Mouse (Mus musculus): ENCODE measurements around the gene Myo19. TPM values are rescaled to one million over a fixed set of nuclear protein-coding genes. Genes with fewer than 3 reads are reported as not detected.

Myo19 gene
- polyA plus RNA-seq, 1 experiment = 15.3 TPM

DNA sequence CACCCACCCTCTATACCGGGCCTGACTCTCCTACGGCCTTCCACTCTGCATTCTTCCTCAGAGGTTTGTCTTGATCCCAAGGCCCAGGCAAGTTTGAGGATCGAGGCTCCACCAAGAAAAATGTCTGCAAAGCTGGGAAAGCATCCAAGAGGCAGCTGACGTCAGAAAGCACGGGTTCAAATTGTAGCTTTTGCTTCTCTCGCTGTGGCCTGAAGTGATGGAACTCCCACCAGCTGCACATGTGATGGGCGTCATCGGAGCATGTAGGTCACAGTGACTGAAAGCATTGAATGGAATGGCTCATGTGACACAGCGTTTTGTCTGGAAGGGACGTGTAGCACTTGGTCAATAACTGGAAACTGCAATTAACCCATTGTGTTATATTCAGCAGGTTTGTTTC, 60.2 kb downstream of the Myo19 start:
- Histone ChIP-seq H3K27ac (ENCODE audit: insufficient read depth, low read length) (no peak overlapping the region), H3K4me1 (ENCODE audit: control insufficient read depth, insufficient read depth, low read length) (no peaks in the 10 kb centered on the region), H3K4me3 (ENCODE audit: insufficient read depth, low read length) (no peak overlapping the region)
- TF ChIP-seq POLR2A (IDR thresholded peaks at IDR 0.05; ENCODE audit: low read depth, low read length) (no peak), CTCF (IDR thresholded peaks at IDR 0.05; ENCODE audit: borderline replicate concordance, insufficient read depth, low read length) (no peak)

DNA sequence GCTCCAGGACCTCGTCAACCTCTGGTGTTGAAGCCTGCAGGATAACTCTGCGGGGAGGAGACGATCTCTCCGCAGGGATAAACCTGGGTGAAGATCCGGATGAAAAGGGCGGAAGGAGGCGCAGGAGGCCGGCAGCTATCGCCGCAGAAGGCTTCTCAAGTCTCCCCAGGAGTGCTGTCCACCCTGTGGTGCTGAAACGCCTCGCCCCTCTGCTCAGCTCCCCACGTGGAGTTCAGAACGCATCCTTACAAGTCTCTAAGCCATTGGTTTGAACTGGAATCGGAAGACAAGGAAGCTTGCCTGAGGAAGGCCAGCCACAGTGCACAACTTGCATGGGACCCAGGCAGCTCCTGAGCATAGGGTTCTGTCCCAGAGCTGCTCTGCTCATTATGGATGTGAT, 64.0 kb downstream of the Myo19 start:
- no peak overlapping the region for H3K4me3 ChIP-seq (ENCODE audit: insufficient read depth, low read length)
- no peak for TF ChIP-seq CTCF (IDR thresholded peaks at IDR 0.05; ENCODE audit: borderline replicate concordance, insufficient read depth, low read length)
- no peak for TF ChIP-seq POLR2A (IDR thresholded peaks at IDR 0.05; ENCODE audit: low read depth, low read length)

DNA sequence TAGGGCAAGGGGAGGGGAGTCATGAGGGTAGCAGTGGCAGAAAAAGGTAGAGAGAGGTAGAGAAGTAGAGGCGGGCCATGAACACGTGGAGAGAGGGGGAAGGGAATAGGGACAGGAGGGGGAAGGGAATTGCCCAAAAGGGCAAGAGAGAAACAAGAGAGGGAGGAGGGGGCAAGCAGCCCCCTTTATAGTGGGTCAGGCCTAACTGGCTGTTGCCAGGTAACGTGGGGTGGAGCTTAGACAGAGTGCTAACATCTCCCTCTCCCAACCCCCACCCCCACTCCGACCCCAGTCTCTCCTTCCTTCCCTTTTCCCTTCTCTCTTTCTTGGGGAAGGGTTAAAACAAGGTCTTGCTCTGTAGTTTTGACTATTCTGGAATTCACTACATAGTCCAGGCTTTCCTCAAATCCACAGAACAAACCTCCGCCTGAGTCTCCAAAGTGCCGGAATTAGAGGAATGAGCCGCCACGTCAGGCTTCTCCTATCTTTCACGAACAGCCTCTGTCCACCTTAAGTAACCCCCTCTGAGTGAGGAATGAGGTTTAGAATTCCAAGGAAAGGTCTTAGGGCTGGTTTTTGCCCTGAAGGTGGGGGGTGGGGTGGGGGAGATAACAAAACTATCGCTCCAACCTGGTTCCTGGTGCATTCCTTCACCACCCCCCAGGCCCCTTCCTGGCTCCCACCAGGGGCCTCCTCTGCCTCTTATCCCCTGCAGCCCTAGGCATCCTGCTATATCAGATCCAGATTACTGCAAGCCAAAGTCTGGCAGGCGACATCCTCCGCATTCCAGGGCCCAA, 64.9 kb downstream of the Myo19 start:
- Histone ChIP-seq H3K4me3 (ENCODE audit: insufficient read depth, low read length) (no peak overlapping the region), H3K4me1 (ENCODE audit: control insufficient read depth, insufficient read depth, low read length) (no peaks in the 10 kb centered on the region), H3K27ac (ENCODE audit: insufficient read depth, low read length) (no peak overlapping the region)
- TF ChIP-seq CTCF (IDR thresholded peaks at IDR 0.05; ENCODE audit: borderline replicate concordance, insufficient read depth, low read length) = no peak
- TF ChIP-seq POLR2A (IDR thresholded peaks at IDR 0.05; ENCODE audit: low read depth, low read length) = no peak

More for the DNA sequence above, 64.0 kb downstream of the Myo19 start:
- Histone ChIP-seq H3K4me1 (ENCODE audit: control insufficient read depth, insufficient read depth, low read length) (no peaks in the 10 kb centered on the region), H3K27ac (ENCODE audit: insufficient read depth, low read length) (no peak overlapping the region)

DNA sequence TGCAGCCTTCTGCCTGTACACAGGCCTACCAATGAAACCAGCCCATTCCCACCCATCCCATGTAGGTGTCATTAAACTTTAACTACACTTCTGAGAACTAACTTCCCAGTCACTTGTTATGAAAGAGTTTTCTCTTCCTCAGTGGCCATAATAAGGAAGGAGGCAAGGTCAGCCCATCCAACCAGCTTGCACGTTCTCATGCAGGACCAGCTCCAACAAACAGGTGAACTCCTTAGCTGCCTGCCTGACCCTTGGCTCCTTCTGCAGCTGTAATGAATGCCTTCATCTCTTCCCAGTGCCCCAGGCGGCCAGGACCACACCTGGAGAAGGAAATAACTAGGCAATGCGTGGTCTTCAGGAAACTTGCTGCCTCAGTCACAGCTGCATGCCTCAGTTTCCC, 65.9 kb downstream of the Myo19 start:
- no peak overlapping the region for H3K27ac ChIP-seq (ENCODE audit: insufficient read depth, low read length)
- TF ChIP-seq CTCF (IDR thresholded peaks at IDR 0.05; ENCODE audit: borderline replicate concordance, insufficient read depth, low read length) (no peak), POLR2A (IDR thresholded peaks at IDR 0.05; ENCODE audit: low read depth, low read length) (no peak)
- H3K4me1 ChIP-seq (ENCODE audit: control insufficient read depth, insufficient read depth, low read length) = no peaks in the 10 kb centered on the region
- no peak overlapping the region for H3K4me3 ChIP-seq (ENCODE audit: insufficient read depth, low read length)

DNA sequence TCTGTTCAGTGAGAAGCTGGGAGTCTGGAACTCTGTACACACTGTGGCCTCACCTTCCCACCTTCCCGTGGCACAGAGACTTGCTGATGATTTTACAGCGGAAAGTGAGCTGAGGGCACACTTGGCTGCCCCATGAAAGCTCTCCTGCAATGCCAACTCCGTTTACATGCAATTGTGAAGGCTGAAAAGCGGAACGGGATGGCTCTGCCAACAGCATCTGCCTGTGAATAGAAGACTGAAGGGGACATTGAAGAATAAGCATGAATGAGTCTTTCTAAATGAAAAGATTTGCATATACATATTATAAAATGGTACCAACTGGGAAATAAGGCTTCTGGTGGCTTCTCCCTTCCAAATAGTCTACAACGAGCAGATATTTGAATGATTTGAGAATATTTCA, 67.3 kb downstream of the Myo19 start:
- TF ChIP-seq POLR2A (IDR thresholded peaks at IDR 0.05; ENCODE audit: low read depth, low read length) (no peak), CTCF (IDR thresholded peaks at IDR 0.05; ENCODE audit: borderline replicate concordance, insufficient read depth, low read length) (no peak)
- no peak overlapping the region for H3K4me3 ChIP-seq (ENCODE audit: insufficient read depth, low read length)

DNA sequence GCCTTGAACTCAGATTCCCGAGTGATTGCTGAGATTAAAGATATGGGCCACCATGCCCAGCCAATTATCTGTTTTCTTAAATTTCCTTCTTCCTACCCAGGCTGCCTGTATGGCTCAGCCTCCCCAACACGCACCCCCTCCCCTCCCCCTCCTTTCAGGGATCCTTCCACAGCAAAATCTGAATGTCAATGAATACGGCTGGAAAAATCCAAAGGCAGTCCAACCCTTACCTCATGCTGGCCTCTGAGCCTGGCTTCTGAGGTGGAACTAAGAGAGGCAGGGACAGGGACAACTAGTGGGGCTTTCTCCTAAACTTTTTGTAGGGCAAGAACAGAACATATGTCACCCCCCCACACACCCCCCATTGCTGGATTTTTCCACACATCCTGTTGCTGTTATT, 68.2 kb downstream of the Myo19 start:
- Histone ChIP-seq H3K4me1 (ENCODE audit: control insufficient read depth, insufficient read depth, low read length) (no peaks in the 10 kb centered on the region), H3K27ac (ENCODE audit: insufficient read depth, low read length) (no peak overlapping the region), H3K4me3 (ENCODE audit: insufficient read depth, low read length) (no peak overlapping the region)
- TF ChIP-seq CTCF (IDR thresholded peaks at IDR 0.05; ENCODE audit: borderline replicate concordance, insufficient read depth, low read length) = no peak
- no peak for TF ChIP-seq POLR2A (IDR thresholded peaks at IDR 0.05; ENCODE audit: low read depth, low read length)

More for the DNA sequence above, 67.3 kb downstream of the Myo19 start:
- H3K27ac ChIP-seq (ENCODE audit: insufficient read depth, low read length) = no peak overlapping the region
- H3K4me1 ChIP-seq (ENCODE audit: control insufficient read depth, insufficient read depth, low read length) = no peaks in the 10 kb centered on the region

DNA sequence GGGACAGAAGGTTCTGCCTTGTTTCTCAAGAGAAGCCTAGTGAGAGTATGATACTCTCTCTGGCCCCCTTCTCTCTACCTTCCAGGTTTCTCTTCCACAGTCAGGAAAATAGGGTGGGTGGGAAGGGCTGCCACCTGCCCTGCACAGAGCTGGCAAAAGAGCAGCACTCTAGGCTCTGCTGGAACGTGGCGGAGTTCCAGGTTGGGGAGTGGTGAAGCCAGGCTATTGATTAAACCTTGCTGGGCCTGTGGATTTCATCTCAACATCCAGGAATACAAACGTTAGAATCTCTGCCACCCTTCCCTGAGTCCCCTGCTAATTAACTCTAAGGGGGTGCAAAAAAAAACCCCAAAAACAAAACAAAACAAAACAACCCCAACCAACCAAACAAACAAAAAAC, 68.6 kb downstream of the Myo19 start:
- no peaks in the 10 kb centered on the region for H3K4me1 ChIP-seq (ENCODE audit: control insufficient read depth, insufficient read depth, low read length)
- no peak overlapping the region for H3K4me3 ChIP-seq (ENCODE audit: insufficient read depth, low read length)
- no peak overlapping the region for H3K27ac ChIP-seq (ENCODE audit: insufficient read depth, low read length)
- no peak for TF ChIP-seq CTCF (IDR thresholded peaks at IDR 0.05; ENCODE audit: borderline replicate concordance, insufficient read depth, low read length)
- no peak for TF ChIP-seq POLR2A (IDR thresholded peaks at IDR 0.05; ENCODE audit: low read depth, low read length)

DNA sequence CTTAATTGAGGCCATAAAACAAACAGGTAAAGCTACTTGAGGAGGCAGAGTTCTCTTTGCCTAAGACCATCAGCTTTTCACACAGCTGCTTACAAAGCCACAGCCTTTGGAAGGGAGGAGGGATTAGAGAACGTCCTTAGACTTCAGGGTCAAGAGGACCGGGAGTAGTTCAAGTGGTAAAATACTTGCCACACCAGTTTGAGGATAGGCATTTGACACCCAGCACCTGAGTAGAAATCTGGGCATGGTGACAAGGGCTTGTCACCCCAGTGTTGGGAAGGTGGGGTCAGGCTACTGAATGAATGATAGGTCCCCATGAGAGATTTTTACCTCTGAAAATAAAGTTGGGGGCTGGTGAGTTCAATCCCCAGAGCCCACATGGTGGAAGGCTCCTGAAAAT, 72.7 kb downstream of the Myo19 start:
- H3K4me3 ChIP-seq (ENCODE audit: insufficient read depth, low read length) = no peak overlapping the region
- no peak overlapping the region for H3K27ac ChIP-seq (ENCODE audit: insufficient read depth, low read length)
- H3K4me1 ChIP-seq (ENCODE audit: control insufficient read depth, insufficient read depth, low read length) = no peaks in the 10 kb centered on the region
- no peak for TF ChIP-seq CTCF (IDR thresholded peaks at IDR 0.05; ENCODE audit: borderline replicate concordance, insufficient read depth, low read length)
- no peak for TF ChIP-seq POLR2A (IDR thresholded peaks at IDR 0.05; ENCODE audit: low read depth, low read length)

DNA sequence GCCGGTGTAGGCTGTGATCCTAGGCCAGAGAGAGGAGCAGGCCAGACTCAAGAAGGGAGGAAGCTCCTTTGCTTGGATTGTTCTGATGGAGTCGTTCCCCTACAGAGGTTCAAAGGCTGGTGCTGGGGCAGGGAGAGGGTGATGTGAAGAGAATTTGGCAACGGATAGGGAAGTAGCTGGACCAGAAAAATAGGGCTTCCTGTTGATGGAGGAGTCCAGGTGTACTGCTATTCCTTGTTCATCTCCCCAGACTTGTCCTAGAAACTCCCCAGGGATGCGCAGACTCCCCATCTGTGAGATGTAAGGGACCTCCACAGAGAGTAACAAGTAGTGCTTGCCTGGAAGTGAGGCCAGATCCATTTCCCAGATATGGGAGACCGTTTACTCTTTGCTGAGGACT, 76.5 kb downstream of the Myo19 start:
- Histone ChIP-seq H3K27ac (ENCODE audit: insufficient read depth, low read length) (no peak overlapping the region), H3K4me3 (ENCODE audit: insufficient read depth, low read length) (no peak overlapping the region), H3K4me1 (ENCODE audit: control insufficient read depth, insufficient read depth, low read length) (no peaks in the 10 kb centered on the region)
- no peak for TF ChIP-seq CTCF (IDR thresholded peaks at IDR 0.05; ENCODE audit: borderline replicate concordance, insufficient read depth, low read length)
- TF ChIP-seq POLR2A (IDR thresholded peaks at IDR 0.05; ENCODE audit: low read depth, low read length) = no peak

DNA sequence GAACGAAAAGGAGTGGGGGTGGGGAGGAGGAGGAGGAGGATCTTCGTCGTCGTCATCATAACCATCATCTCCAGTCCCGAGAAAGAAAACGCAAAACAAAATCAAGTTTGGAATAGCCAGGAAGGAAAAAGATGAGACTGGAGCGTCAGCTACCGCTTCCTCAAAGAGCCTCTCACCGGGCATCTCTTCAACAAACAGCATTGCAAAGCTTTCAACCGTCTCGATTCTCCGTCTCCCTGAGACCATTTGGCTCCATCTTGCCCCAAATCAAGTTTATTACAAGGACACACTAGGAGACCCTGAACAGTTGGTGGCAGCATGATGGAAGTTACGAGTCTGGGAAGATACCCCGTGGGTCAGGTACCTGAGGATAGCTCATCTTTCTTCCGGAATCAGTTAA, 77.2 kb downstream of the Myo19 start:
- TF ChIP-seq CTCF (IDR thresholded peaks at IDR 0.05; ENCODE audit: borderline replicate concordance, insufficient read depth, low read length) (no peak), POLR2A (IDR thresholded peaks at IDR 0.05; ENCODE audit: low read depth, low read length) (no peak)
- H3K4me1 ChIP-seq (ENCODE audit: control insufficient read depth, insufficient read depth, low read length) = no peaks in the 10 kb centered on the region
- H3K4me3 ChIP-seq (ENCODE audit: insufficient read depth, low read length) = no peak overlapping the region
- no peak overlapping the region for H3K27ac ChIP-seq (ENCODE audit: insufficient read depth, low read length)
